Mouse (Mus musculus): ENCODE results near the gene Hscb.

DNA sequence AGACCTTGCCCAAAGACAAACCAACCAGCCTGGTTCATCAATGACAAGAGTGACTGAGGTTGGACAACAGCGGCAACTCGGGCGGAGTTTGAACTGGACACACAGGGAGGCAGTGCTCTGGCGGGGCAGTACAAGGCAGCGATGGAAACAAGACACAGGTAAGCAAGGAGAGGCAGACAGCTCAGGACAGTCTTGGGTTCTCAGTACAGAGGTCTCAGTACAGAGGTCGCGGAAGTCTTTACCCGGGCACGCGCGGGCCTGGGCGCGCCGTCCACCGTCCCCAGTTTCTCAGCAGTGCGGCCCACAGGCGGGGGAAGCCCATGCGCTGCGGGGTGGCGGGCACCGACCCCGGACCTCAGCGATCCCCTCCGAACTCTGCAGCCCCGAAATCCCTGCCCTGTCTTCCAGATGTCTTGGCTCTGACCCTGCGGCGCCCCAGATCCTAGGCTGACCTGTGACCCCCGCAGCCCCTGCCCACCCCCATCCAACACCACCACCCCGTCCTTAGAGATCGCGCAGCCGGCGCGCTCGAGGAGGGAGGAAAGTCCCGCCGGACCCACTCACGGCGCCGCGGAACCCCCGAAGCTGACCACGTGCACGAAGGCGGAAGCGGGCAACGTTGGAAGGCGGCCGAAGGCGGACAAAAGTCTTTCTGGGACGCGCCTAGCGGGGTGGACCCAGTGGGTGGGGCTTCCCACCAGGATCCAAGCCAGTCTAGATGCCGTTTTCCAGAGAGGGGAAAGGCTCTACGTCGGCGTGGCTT is 59.4 kb downstream of the Hscb start, which contains the start of gene Pus1:
- no peak for TF ChIP-seq CTCF (IDR thresholded peaks at IDR 0.05; ENCODE audit: borderline replicate concordance, extremely low read depth, insufficient read depth, insufficient read length)
- peak; percentile 13; the same call in 1 of the 2 replicates for TF ChIP-seq POLR2A (IDR thresholded peaks at IDR 0.05; ENCODE audit: borderline replicate concordance, extremely low read depth, insufficient read depth, insufficient read length, poor library complexity, severe bottlenecking)
